Mouse (Mus musculus) ES-E14 (cell line): ENCODE measurements around the gene Phf11c.

Experiments used
- CHD2 ChIP-seq: IDR thresholded peaks from 2 replicates; pipeline ENCODE4 v1.6.1; 2014; ENCODE audit warnings: mild to moderate bottlenecking, low read depth, low read length, inconsistent platforms
- HCFC1 ChIP-seq: IDR thresholded peaks from 2 replicates; pipeline ENCODE4 v1.6.1; 2012; ENCODE audit warnings: low read length, inconsistent platforms, borderline replicate concordance; ENCODE audit not compliant: insufficient read depth
- MAFK ChIP-seq: IDR thresholded peaks from 2 replicates; pipeline ENCODE4 v1.6.1; 2014; ENCODE audit warnings: mild to moderate bottlenecking, low read depth, low read length, inconsistent platforms; ENCODE audit not compliant: insufficient read depth
- ZC3H11A ChIP-seq: IDR thresholded peaks from 2 replicates; pipeline ENCODE4 v1.6.1; 2012; ENCODE audit warnings: low read depth, mild to moderate bottlenecking, inconsistent platforms, low read length, borderline replicate concordance

DNA sequence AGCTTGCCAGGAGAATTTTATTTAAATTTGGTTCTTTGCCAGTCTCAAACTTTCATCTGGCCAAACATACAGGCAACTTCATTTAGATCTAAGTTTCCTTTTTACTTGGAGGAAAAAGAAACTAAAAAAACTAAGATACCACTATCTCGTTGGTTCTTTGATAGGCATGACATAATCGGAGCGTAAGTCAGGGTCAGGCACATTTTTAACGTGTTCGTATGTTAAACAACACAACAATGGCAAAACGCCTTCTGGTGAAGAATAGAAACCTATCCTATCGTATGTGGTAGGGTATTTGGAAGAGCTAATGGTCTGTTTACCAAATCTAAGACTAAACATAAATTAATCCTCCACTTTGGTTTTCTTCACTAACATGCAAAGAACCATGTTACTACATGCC lies 44.9 kb upstream of the Phf11c start:
- TF ChIP-seq ZC3H11A (no peak), CHD2 (no peak), MAFK (no peak), HCFC1 (no peak)
